Mouse (Mus musculus) spleen, adult 2 months (tissue): ENCODE results near the gene Rgsl1. TPM values are rescaled to one million over a fixed set of nuclear protein-coding genes. Genes with fewer than 3 reads are reported as not detected.

Experiments
- DNase-seq, 2 experiments: peaks; one replicate each; pipeline versions ENCODE4 v3.0.0 to v3.0.0-alpha.2; 2012 to 2021; ENCODE audit warnings: low spot score in 2 of 2, low read depth in 1 of 2
- H3K27ac ChIP-seq: fragments of 200-500 bp; 2 replicates; pipeline ENCODE4 v1.5.1; 2012; ENCODE audit warnings: low read length, inconsistent platforms; ENCODE audit not compliant: insufficient read depth
- H3K27me3 ChIP-seq: fragments of 200-500 bp; 2 replicates; pipeline ENCODE4 v1.6.1; 2012; ENCODE audit warnings: mild to moderate bottlenecking, moderate library complexity, low read length, inconsistent platforms; ENCODE audit not compliant: control insufficient read depth, insufficient read depth
- H3K36me3 ChIP-seq: fragments of 200-500 bp; 2 replicates; pipeline ENCODE4 v1.6.1; 2012; ENCODE audit warnings: mild to moderate bottlenecking, low read length, inconsistent platforms; ENCODE audit not compliant: control insufficient read depth, insufficient read depth
- H3K4me1 ChIP-seq: fragments of 200-500 bp; 2 replicates; pipeline ENCODE4 v1.6.1; 2011; ENCODE audit warnings: inconsistent platforms; ENCODE audit not compliant: control insufficient read depth, insufficient read depth, insufficient read length
- H3K4me3 ChIP-seq: fragments of 200-500 bp; 2 replicates; pipeline ENCODE4 v1.5.1; 2011; ENCODE audit warnings: mild to moderate bottlenecking, inconsistent platforms; ENCODE audit not compliant: insufficient read depth, insufficient read length; ENCODE audit errors: extremely low read depth
- CTCF ChIP-seq: fragments of 200-500 bp; IDR thresholded peaks from 2 replicates; pipeline ENCODE4 v1.5.1; 2011; ENCODE audit warnings: mild to moderate bottlenecking, inconsistent platforms; ENCODE audit not compliant: insufficient read depth, insufficient read length, insufficient replicate concordance; ENCODE audit errors: extremely low read depth
- POLR2A ChIP-seq: fragments of 200-500 bp; IDR thresholded peaks from 2 replicates; pipeline ENCODE4 v1.6.1; 2011; ENCODE audit warnings: low read depth, low read length, inconsistent platforms
- WGBS: fragments of 180-500 bp; shearing (Covaris S2); methylation state at CpG from one replicate; pipeline ENCODE4 v1.1.7; 2018; 5-methylcytosine and 5-hydroxymethylcytosine counted together
- polyA plus RNA-seq: library from polyadenylated mRNA; depleted of rRNA; stranded (reverse); fragments of >200 nt; gene quantifications from 2 replicates; pipeline ENCODE4 v1.2.3, GENCODE M21; 2012

The Rgsl1 gene
- polyA plus RNA-seq, 1 experiment: not detected

GRCm38 (mm10) chr1:153749211-153749801 lies 94.6 kb downstream of the Rgsl1 start, which contains the start of gene Rnasel:
Gene Rnasel (plus strand): TSS chr1:153749426.
- DNase-seq: peak; percentile 63 to 78
- Histone ChIP-seq H3K4me1 (peaks cover 2% of the 10 kb centered on the region; the same call in 1 of the 2 replicates), H3K27ac (peak within 1 kb of the TSS; percentile 77), H3K36me3 (no peaks in the 10 kb centered on the region), H3K27me3 (no peaks in the 10 kb centered on the region), H3K4me3 (peak within 1 kb of the TSS; percentile 64)
- TF ChIP-seq CTCF (peak; percentile 62; the same call in 1 of the 2 replicates), POLR2A (no peak)
- WGBS: 1% methylated on average over 18 of the region's 18 CpGs

GRCm38 (mm10) chr1:153748549-153748948 lies 95.4 kb downstream of the Rgsl1 start:
- Histone ChIP-seq H3K36me3 (no peaks in the 10 kb centered on the region), H3K27ac (no peak overlapping the region), H3K4me3 (no peak overlapping the region; the same call in 1 of the 2 replicates), H3K27me3 (no peaks in the 10 kb centered on the region), H3K4me1 (peaks cover 2% of the 10 kb centered on the region; the same call in 1 of the 2 replicates)
- TF ChIP-seq POLR2A (no peak), CTCF (no peak)
- peak; percentile 33 to 56 for DNase-seq
- 0% methylated on average over 1 of the region's 1 CpGs for WGBS

GRCm38 (mm10) chr1:153747861-153748530 lies 95.9 kb downstream of the Rgsl1 start:
- WGBS: 41% methylated on average over 12 of the region's 12 CpGs
- Histone ChIP-seq H3K36me3 (no peaks in the 10 kb centered on the region), H3K4me3 (no peak overlapping the region; the same call in 1 of the 2 replicates), H3K4me1 (peaks cover 2% of the 10 kb centered on the region; the same call in 1 of the 2 replicates), H3K27me3 (no peaks in the 10 kb centered on the region), H3K27ac (no peak overlapping the region)
- DNase-seq: no peak
- TF ChIP-seq POLR2A: no peak
- TF ChIP-seq CTCF: no peak

GRCm38 (mm10) chr1:153746728-153747127 lies 97.2 kb downstream of the Rgsl1 start:
- WGBS: 5% methylated on average over 12 of the region's 12 CpGs
- TF ChIP-seq CTCF (peak; percentile 87), POLR2A (no peak)
- peak; percentile 40 to 70 for DNase-seq
- Histone ChIP-seq H3K4me3 (no peak overlapping the region), H3K36me3 (no peaks in the 10 kb centered on the region), H3K4me1 (no peaks in the 10 kb centered on the region; the same call in 1 of the 2 replicates), H3K27me3 (no peaks in the 10 kb centered on the region), H3K27ac (no peak overlapping the region)

GRCm38 (mm10) chr1:153746119-153746670 lies 97.7 kb downstream of the Rgsl1 start:
- H3K27me3 ChIP-seq: no peaks in the 10 kb centered on the region; the same call in 1 of the 2 replicates
- H3K36me3 ChIP-seq: no peaks in the 10 kb centered on the region
- no peak for DNase-seq
- 70% methylated on average over 14 of the region's 14 CpGs for WGBS
- no peak overlapping the region for H3K4me3 ChIP-seq
- no peak overlapping the region for H3K27ac ChIP-seq
- TF ChIP-seq POLR2A (no peak), CTCF (no peak)
- no peaks in the 10 kb centered on the region; the same call in 1 of the 2 replicates for H3K4me1 ChIP-seq

- TF ChIP-seq POLR2A (no peak), CTCF (peak; percentile 65; the same call in 1 of the 2 replicates)
- peak in 1 of 2 experiments; percentile 60 for DNase-seq
- no peak overlapping the region for H3K4me3 ChIP-seq
- H3K36me3 ChIP-seq: no peaks in the 10 kb centered on the region
- WGBS: 45% methylated on average over 11 of the region's 11 CpGs
- peaks cover 5% of the 10 kb centered on the region for H3K27me3 ChIP-seq
- H3K27ac ChIP-seq: no peak overlapping the region
- H3K4me1 ChIP-seq: no peaks in the 10 kb centered on the region; the same call in 1 of the 2 replicates
Observed at GRCm38 (mm10) chr1:153742374-153743155, 101.4 kb downstream of the Rgsl1 start.
